Mouse (Mus musculus): ENCODE results near the gene Phox2b.

GRCm38 (mm10) chr5:67095153-67095552 is 3.9 kb downstream of the Phox2b start:
- TF ChIP-seq CTCF (conservative IDR thresholded peaks at IDR 0.05 in 1 of 2, IDR thresholded peaks at IDR 0.05 in 1 of 2; ENCODE audit: low read depth in 2 of 2, low read length in 2 of 2) (no peak), SIN3A (IDR thresholded peaks at IDR 0.05; ENCODE audit: low read length) (no peak), EP300 (IDR thresholded peaks at IDR 0.05; ENCODE audit: low read length) (no peak), HCFC1 (IDR thresholded peaks at IDR 0.05; ENCODE audit: low read depth, low read length) (no peak), KAT2A (IDR thresholded peaks at IDR 0.05; ENCODE audit: insufficient replicate concordance, low read length) (no peak), USF1 (IDR thresholded peaks at IDR 0.05; ENCODE audit: low read depth, low read length) (no peak)

Data from CH12.LX (cell line).